Mouse (Mus musculus): ENCODE measurements around the gene Lrrfip2. TPM values are rescaled to one million over a fixed set of nuclear protein-coding genes. Genes with fewer than 3 reads are reported as not detected.

The Lrrfip2 gene
- polyA plus RNA-seq, 1 experiment, result 22.3 TPM

DNA sequence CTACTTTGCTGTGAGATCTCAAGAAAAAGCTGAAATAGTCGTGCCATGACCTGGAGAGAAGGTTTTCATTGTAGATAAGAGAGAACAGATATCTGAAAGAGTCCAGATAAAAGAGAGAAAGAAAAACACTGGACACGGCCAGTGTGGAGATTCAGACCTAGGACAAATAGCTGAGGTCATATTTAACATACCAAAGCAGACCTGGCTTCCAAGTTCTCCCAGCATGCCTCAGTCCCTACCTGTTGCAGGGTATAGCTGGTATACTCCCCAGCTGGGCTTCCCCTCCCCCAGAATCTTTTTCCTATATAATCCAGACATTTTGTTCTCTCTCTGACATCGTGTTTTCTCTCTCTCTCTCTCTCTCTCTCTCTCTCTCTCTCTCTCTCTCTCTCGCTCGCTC, 29.4 kb upstream of the Lrrfip2 start:
- 36% methylated on average over 5 of the region's 5 CpGs for WGBS
- H3K4me3 ChIP-seq (replicated peaks; ENCODE audit: extremely low read depth, low read depth, low read length), result no peak overlapping the region
- TF ChIP-seq CTCF (IDR thresholded peaks at IDR 0.05; ENCODE audit: insufficient read depth, low read length), result no peak
- no peak for TF ChIP-seq POLR2A (IDR thresholded peaks at IDR 0.05; ENCODE audit: borderline replicate concordance, extremely low read depth, low read depth, low read length)
- H3K4me1 ChIP-seq (ENCODE audit: control insufficient read depth, insufficient read depth, low read length), result no peaks in the 10 kb centered on the region
- no peak for DNase-seq

DNA sequence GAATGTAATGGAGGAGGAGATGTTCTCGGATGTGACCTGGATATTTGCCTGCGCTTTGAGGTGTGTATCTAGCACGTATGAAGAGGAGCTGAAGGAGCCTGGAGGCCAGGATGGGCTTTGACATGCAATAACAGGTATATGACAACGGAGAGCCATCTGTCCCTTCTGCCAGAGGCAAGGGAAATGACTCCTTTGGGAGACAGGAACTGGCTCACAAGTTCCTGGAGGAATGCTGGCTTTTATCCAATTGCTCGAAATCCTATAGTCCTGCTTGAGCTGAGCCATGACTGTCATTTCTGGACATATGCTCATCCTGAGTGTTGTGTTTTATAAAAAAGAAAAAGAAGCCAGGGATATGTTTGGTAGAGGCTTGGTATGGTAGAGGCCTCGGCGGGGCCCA, 28.5 kb upstream of the Lrrfip2 start:
- TF ChIP-seq POLR2A (IDR thresholded peaks at IDR 0.05; ENCODE audit: borderline replicate concordance, extremely low read depth, low read depth, low read length) (no peak), CTCF (IDR thresholded peaks at IDR 0.05; ENCODE audit: insufficient read depth, low read length) (no peak)
- DNase-seq, result no peak
- WGBS, result 42% methylated on average over 7 of the region's 7 CpGs
- no peaks in the 10 kb centered on the region for H3K4me1 ChIP-seq (ENCODE audit: control insufficient read depth, insufficient read depth, low read length)
- no peak overlapping the region for H3K4me3 ChIP-seq (replicated peaks; ENCODE audit: extremely low read depth, low read depth, low read length)

DNA sequence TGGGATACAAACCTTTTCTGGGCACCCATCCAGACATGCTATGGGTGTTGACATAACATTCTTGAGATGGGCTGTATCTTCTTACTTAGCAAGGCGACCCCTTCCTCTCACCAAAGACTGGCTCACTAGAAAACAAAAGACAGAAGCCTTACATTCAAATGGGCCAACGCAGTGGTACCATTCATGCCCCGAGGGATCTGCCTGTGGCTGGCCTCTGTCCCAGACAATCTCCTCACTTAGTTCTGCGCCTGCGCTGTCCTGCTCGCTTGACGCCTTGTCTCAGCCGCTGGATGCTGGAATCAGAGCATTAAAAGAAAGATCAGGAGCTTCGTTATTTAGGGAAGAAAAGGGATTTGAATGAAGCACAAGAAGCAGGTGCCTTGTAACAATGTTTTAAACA, 24.7 kb upstream of the Lrrfip2 start:
- TF ChIP-seq CTCF (IDR thresholded peaks at IDR 0.05; ENCODE audit: insufficient read depth, low read length) (no peak), POLR2A (IDR thresholded peaks at IDR 0.05; ENCODE audit: borderline replicate concordance, extremely low read depth, low read depth, low read length) (no peak)
- no peaks in the 10 kb centered on the region; the same call in none of the 2 replicates for H3K4me1 ChIP-seq (ENCODE audit: control insufficient read depth, insufficient read depth, low read length)
- no peak for DNase-seq
- 57% methylated on average over 9 of the region's 9 CpGs for WGBS
- H3K4me3 ChIP-seq (replicated peaks; ENCODE audit: extremely low read depth, low read depth, low read length), result no peak overlapping the region

DNA sequence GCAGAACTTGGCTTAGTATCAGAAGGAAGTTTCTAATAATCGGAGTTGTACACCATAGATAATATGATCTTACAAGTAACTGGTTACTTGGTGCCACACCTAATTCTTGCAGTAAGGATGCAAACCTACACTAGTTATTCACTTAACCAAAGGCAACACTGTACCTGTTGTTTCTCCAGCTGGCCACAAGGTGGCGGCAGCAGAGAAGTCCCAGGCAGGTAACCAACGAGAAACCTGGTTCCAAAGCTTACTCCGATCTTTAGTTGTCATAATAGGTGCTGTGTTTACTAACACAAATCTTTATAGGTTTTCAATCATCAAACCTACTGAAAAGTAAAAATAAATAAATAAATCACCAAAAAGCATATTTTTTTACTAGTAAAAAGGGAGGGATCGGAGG, 24.3 kb upstream of the Lrrfip2 start:
- Histone ChIP-seq H3K4me1 (ENCODE audit: control insufficient read depth, insufficient read depth, low read length) (no peaks in the 10 kb centered on the region; the same call in none of the 2 replicates), H3K4me3 (replicated peaks; ENCODE audit: extremely low read depth, low read depth, low read length) (no peak overlapping the region)
- 25% methylated on average over 5 of the region's 5 CpGs for WGBS
- peak; percentile 60 for DNase-seq
- TF ChIP-seq POLR2A (IDR thresholded peaks at IDR 0.05; ENCODE audit: borderline replicate concordance, extremely low read depth, low read depth, low read length) (no peak), CTCF (IDR thresholded peaks at IDR 0.05; ENCODE audit: insufficient read depth, low read length) (peak; percentile 96)

DNA sequence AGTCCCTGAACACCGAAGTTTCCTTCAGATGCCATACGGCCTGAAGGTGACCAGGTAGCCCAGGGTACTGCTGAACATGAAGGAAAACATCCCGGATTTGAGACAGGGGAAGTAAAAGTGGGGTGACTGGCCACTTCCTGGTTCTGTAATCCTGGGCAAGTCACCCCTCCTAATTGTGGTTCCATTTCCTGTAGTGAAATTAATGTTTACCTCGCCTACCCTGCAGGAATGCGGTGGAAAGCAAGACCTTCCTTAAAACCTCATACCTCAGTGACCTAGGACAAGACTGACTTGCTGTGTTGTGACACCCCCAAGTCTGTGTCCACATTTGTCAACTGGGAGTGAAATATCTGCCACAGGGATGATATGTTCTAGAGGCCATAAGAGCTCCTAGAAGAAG, 22.8 kb upstream of the Lrrfip2 start:
- Histone ChIP-seq H3K4me1 (ENCODE audit: control insufficient read depth, insufficient read depth, low read length) (no peaks in the 10 kb centered on the region; the same call in none of the 2 replicates), H3K4me3 (replicated peaks; ENCODE audit: extremely low read depth, low read depth, low read length) (no peak overlapping the region)
- no peak for DNase-seq
- 36% methylated on average over 5 of the region's 5 CpGs for WGBS
- no peak for TF ChIP-seq CTCF (IDR thresholded peaks at IDR 0.05; ENCODE audit: insufficient read depth, low read length)
- no peak for TF ChIP-seq POLR2A (IDR thresholded peaks at IDR 0.05; ENCODE audit: borderline replicate concordance, extremely low read depth, low read depth, low read length)

DNA sequence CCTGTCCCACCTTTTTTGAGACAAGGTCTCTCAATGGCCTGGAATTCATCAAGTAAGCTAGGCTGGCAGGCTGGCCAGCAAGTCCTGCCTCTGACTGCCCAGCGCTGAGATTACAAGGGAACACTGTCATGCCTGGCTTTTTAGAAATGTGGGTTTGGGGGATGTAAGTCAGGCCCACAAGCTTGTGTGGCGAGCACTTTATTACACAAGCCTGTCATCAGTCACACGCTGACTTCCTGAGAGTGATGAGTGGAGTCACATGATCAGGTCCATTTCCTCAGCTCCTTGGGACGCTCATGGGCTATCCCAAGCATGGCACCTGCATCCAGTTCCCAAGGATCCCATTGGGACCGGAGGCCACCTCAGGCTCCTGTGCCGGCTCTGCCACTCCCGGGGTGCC, 21.7 kb upstream of the Lrrfip2 start:
- no peak for TF ChIP-seq POLR2A (IDR thresholded peaks at IDR 0.05; ENCODE audit: borderline replicate concordance, extremely low read depth, low read depth, low read length)
- no peak for TF ChIP-seq CTCF (IDR thresholded peaks at IDR 0.05; ENCODE audit: insufficient read depth, low read length)
- Histone ChIP-seq H3K4me1 (ENCODE audit: control insufficient read depth, insufficient read depth, low read length) (no peaks in the 10 kb centered on the region; the same call in none of the 2 replicates), H3K4me3 (replicated peaks; ENCODE audit: extremely low read depth, low read depth, low read length) (no peak overlapping the region)
- no peak for DNase-seq
- WGBS, result 64% methylated on average over 7 of the region's 7 CpGs

DNA sequence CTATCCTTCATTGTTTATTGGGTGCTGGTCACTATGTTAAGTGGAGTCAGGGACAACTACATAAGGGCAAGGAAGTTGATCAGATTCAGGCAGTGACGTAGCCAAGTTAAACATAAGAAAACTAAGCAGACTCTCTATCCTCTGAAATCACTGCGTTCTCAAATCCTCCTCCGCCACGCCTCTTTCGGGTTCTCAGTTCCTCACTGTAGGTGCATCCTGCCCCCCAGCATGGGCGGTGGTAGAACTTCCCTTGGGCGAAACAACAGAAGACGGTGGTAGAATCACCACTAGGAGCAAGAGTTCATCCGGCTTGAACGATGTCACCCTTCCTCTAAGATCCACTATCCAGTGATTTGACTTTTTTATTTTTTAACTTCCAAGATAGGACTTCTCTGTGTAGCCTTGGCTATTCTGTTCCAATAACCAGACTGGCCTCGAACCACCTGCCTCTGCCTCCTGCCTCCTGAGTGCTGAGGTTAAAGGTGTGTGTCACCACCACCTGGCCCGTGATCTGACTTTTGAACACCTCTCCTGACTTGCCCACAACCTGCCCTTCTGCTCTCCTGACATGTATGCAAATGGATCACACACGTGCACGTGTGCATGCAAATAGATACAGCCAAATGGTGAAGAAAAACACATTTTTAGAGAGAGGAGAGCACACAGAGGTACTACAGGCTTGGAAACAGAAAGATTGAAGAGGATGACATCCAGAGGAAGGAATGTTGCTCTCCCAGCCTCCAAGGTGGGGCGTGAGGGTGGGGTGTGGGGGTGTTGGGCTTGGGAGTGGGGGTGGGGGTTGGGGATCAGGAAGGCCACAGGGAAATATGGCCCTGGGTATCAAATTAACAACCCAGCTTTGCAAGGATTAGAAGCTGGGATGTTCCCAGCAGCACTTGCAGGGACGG, 20.7 kb upstream of the Lrrfip2 start:
- Histone ChIP-seq H3K4me1 (ENCODE audit: control insufficient read depth, insufficient read depth, low read length) (no peaks in the 10 kb centered on the region; the same call in none of the 2 replicates), H3K4me3 (replicated peaks; ENCODE audit: extremely low read depth, low read depth, low read length) (no peak overlapping the region)
- TF ChIP-seq CTCF (IDR thresholded peaks at IDR 0.05; ENCODE audit: insufficient read depth, low read length) (no peak), POLR2A (IDR thresholded peaks at IDR 0.05; ENCODE audit: borderline replicate concordance, extremely low read depth, low read depth, low read length) (no peak)
- DNase-seq, result no peak
- 75% methylated on average over 16 of the region's 16 CpGs for WGBS

DNA sequence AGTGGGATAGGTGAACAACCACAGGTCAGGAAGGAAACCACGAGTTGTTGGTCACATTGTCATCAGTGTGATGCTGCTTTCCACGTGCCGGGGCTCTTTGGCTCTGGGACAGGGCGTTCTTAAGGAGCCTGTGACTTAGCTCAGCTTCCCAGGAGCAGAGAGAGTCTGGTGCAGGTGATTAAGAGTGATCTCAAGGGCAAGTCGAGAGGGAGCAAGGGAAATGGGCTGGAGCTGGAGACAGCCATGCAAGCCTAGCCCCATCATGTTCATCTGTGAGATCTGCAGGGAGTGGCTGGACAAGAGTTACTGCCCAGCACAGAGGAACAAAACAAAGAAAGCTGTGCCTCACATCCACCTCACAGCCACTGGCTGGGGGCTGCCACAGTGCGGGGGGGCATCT, 19.8 kb upstream of the Lrrfip2 start:
- Histone ChIP-seq H3K4me3 (replicated peaks; ENCODE audit: extremely low read depth, low read depth, low read length) (no peak overlapping the region), H3K4me1 (ENCODE audit: control insufficient read depth, insufficient read depth, low read length) (no peaks in the 10 kb centered on the region; the same call in none of the 2 replicates)
- peak; percentile 15 for DNase-seq
- WGBS, result 44% methylated on average over 6 of the region's 6 CpGs
- TF ChIP-seq POLR2A (IDR thresholded peaks at IDR 0.05; ENCODE audit: borderline replicate concordance, extremely low read depth, low read depth, low read length) (no peak), CTCF (IDR thresholded peaks at IDR 0.05; ENCODE audit: insufficient read depth, low read length) (no peak)

DNA sequence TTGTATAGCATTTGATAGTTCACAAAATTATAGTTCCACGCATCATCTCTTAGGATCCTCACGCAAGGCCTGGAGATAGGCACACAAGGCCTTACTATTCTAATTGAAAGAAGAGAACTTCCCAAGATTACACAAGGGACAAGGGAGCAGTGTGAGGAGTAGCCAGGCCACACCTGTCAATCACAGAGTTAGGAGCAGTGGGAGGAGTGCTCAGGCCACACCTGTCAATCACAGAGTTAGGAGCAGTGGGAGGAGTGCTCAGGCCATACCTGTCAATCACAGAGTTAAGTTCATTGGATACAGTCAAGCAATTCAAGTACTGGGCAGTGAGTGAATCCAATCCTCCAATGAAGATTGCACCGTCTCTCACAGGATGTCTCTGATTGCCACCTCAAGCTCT, 17.0 kb upstream of the Lrrfip2 start:
- H3K4me3 ChIP-seq (replicated peaks; ENCODE audit: extremely low read depth, low read depth, low read length), result no peak overlapping the region
- WGBS, result 94% methylated on average over 3 of the region's 3 CpGs
- TF ChIP-seq CTCF (IDR thresholded peaks at IDR 0.05; ENCODE audit: insufficient read depth, low read length), result no peak
- no peak for TF ChIP-seq POLR2A (IDR thresholded peaks at IDR 0.05; ENCODE audit: borderline replicate concordance, extremely low read depth, low read depth, low read length)
- H3K4me1 ChIP-seq (ENCODE audit: control insufficient read depth, insufficient read depth, low read length), result no peaks in the 10 kb centered on the region; the same call in 1 of the 2 replicates
- DNase-seq, result no peak

DNA sequence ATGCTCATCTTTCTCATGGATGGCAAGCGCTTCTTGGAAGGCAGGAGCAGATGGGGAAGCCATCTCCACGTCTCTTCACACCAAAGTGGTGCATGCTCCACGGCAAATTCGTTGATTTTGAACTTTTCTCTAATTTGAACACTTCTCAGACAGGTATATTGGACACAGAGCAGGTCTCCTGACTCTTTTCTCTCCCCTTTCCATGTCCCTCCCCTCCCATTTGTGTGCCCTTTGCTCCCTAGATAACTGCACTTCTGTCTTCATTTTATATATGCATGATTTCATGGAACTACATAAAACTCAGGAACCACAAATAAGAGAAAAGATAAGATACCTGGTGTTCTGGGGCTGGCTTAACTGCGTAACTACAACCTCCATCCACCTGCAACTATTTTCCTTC, 14.1 kb upstream of the Lrrfip2 start:
- no peak for TF ChIP-seq CTCF (IDR thresholded peaks at IDR 0.05; ENCODE audit: insufficient read depth, low read length)
- TF ChIP-seq POLR2A (IDR thresholded peaks at IDR 0.05; ENCODE audit: borderline replicate concordance, extremely low read depth, low read depth, low read length), result no peak
- Histone ChIP-seq H3K4me3 (replicated peaks; ENCODE audit: extremely low read depth, low read depth, low read length) (no peak overlapping the region), H3K4me1 (ENCODE audit: control insufficient read depth, insufficient read depth, low read length) (no peaks in the 10 kb centered on the region)
- no peak for DNase-seq
- WGBS, result 83% methylated on average over 5 of the region's 5 CpGs

Measured in lung, adult 2 months (tissue).